Mouse (Mus musculus) neutrophil, adult 59 days (primary cell): ENCODE results near the gene Vmn2r50. TPM values are rescaled to one million over a fixed set of nuclear protein-coding genes. Genes with fewer than 3 reads are reported as not detected.

ENCODE experiments used
- total RNA-seq, 2 experiments: library from RNA; stranded (reverse); gene quantifications; 1 replicate in 1 of 2; 2 replicates in 1 of 2; pipeline ENCODE4 v1.2.4; 2023

Vmn2r50 gene
- not detected for total RNA-seq

DNA sequence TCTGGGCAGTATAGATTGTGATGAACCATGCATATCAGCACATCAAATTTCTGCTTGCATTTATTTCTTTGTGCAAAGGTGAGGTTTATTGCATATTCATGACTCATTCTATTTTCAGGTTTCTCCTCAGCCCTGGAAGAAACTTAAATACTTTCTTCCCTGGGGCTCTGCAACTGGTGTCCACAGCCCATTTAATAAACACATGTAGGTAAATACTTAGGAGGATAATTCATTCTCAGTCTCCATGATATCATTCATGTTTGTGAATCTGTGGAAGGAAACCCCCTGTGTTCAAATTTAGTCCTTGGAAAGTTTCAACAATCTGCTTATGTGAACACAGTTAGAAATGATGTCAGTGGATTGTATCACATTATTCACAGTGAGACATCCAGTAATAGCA is at the start of gene Vmn2r50:
TSS of gene Vmn2r50 (minus strand) at position 101 of the 400 bp plus-strand sequence.

DNA sequence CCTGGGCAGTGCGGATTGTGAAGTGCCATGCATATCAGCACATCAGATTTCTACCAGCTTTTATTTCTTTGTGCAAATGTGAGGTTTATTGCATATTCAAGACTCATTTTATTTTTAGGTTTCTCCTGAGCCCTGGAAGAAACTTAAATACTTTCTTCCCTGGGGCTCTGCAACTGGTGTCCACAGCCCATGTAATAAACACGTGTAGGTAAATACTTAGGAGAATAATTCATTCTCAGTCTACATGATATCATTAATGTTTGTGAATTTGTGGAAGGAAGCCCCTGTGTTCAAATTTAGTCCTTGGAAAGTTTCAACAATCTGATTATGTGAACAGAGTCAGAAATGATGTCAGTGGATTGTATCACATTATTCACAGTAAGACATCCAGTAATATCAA is 60.9 kb downstream of the Vmn2r50 start, which contains the start of gene Vmn2r49:
TSS of gene Vmn2r49 (minus strand) at position 101 of the 400 bp plus-strand sequence.

Other genes with a start within 250 kb of the Vmn2r50 start
- not detected for gene Vmn2r47, start 212.0 kb downstream of the Vmn2r50 start, total RNA-seq
- gene Vmn2r48, start 99.7 kb downstream of the Vmn2r50 start, total RNA-seq, result not detected
- gene Vmn2r49, start 61.0 kb downstream of the Vmn2r50 start, total RNA-seq, result not detected
- not detected for gene Vmn2r51, start 52.4 kb upstream of the Vmn2r50 start, total RNA-seq
- not detected for gene Vmn2r52, start 123.3 kb upstream of the Vmn2r50 start, total RNA-seq
- gene Vmn1r66, start 224.7 kb upstream of the Vmn2r50 start, total RNA-seq, result not detected